Mouse (Mus musculus) midbrain, embryonic 16.5 days (tissue): ENCODE measurements around the gene Olfr374. TPM values are rescaled to one million over a fixed set of nuclear protein-coding genes. Genes with fewer than 3 reads are reported as not detected.

Experiments used
- ATAC-seq: fragments of 200-750 bp; cut with Nextera tagmentation; 2 replicates; pipeline ENCODE4 v1.8.0; 2017; ENCODE audit warnings: moderate TSS enrichment
- H3K27ac ChIP-seq: fragments of 300-500 bp; sonication (generic); 2 replicates; pipeline ENCODE4 v1.5.1; 2014; ENCODE audit warnings: mild to moderate bottlenecking, low read length, mixed read lengths
- H3K27me3 ChIP-seq: fragments of 300-500 bp; sonication (generic); 2 replicates; pipeline ENCODE4 v1.6.1; 2014; ENCODE audit warnings: low read depth, low read length, mixed read lengths; ENCODE audit not compliant: control insufficient read depth, insufficient read depth
- H3K36me3 ChIP-seq: fragments of 300-500 bp; sonication (generic); 2 replicates; pipeline ENCODE4 v1.6.1; 2014; ENCODE audit warnings: mild to moderate bottlenecking, low read length, moderate library complexity, mixed read lengths; ENCODE audit not compliant: control insufficient read depth, insufficient read depth
- H3K4me1 ChIP-seq: fragments of 300-500 bp; sonication (generic); 2 replicates; pipeline ENCODE4 v1.6.1; 2014; ENCODE audit warnings: mild to moderate bottlenecking, low read length, mixed read lengths; ENCODE audit not compliant: control insufficient read depth, insufficient read depth
- H3K4me2 ChIP-seq: fragments of 300-500 bp; sonication (generic); 2 replicates; pipeline ENCODE4 v1.6.1; 2014; ENCODE audit warnings: mild to moderate bottlenecking, low read length, mixed read lengths
- H3K4me3 ChIP-seq: fragments of 300-500 bp; sonication (generic); 2 replicates; pipeline ENCODE4 v1.5.1; 2014; ENCODE audit warnings: low read depth, mild to moderate bottlenecking, low read length, moderate library complexity, mixed read lengths
- H3K9ac ChIP-seq: fragments of 300-500 bp; sonication (generic); 2 replicates; pipeline ENCODE4 v1.6.1; 2014; ENCODE audit warnings: low read depth, low read length, mixed read lengths
- H3K9me3 ChIP-seq: fragments of 300-500 bp; sonication (generic); replicated peaks from 2 replicates; pipeline ENCODE4 v1.6.1; 2014; ENCODE audit warnings: mild to moderate bottlenecking, low read length, mixed read lengths; ENCODE audit not compliant: control insufficient read depth, poor library complexity, severe bottlenecking
- WGBS: fragments of 180-500 bp; shearing (Covaris S2); extraction: QIAGEN DNeasy Blood & Tissue Kit; methylation state at CpG from one replicate; pipeline ENCODE4 v1.1.7; 2014; 5-methylcytosine and 5-hydroxymethylcytosine counted together
- polyA plus RNA-seq: library from polyadenylated mRNA; unstranded; fragments of >200 nt; fragmentation: Nextera tagmentation; extraction: Ambion mirVana; gene quantifications from 2 replicates; pipeline ENCODE4 v1.2.1, GENCODE M21; 2015

The Olfr374 gene
- polyA plus RNA-seq, 1 experiment from 2014 or later: 0.04 TPM

DNA sequence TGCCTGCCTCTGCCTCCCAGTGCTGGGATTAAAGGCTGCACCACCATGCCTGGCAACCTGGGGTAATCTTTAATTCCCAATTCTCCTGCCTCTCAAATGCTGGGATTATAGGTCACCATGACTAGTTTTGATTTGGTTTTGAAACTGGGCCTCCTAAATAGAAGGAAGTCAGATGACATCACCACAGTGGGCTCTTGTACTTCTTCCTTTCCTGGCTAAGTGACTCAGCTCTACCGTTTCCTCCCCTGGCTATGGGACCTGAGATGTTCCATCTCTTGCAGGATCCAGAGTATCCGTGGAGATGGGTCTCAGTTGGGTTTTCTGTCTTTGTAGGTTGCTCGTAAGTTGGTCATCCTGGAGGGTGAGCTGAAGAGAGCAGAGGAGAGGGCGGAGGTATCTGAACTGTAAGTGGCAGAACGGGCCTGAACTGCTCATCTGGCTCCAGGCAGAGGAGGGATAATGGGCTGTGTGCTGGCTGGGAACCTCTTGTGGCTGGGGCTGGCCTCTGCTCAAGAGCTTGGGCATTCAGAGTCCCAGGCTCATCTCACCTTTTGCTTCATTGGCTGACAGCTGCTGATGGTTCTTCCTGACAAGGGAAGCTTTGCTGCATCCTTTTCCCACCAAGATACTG, 37.6 kb downstream of the Olfr374 start:
- Histone ChIP-seq H3K4me2 (no peak overlapping the region), H3K9me3 (no peaks in the 10 kb centered on the region), H3K27me3 (no peaks in the 10 kb centered on the region), H3K36me3 (peaks cover 23% of the 10 kb centered on the region), H3K9ac (no peak overlapping the region), H3K27ac (no peak overlapping the region), H3K4me3 (no peak overlapping the region), H3K4me1 (no peaks in the 10 kb centered on the region)
- WGBS: 95% methylated on average over 5 of the region's 5 CpGs
- no peak for ATAC-seq

DNA sequence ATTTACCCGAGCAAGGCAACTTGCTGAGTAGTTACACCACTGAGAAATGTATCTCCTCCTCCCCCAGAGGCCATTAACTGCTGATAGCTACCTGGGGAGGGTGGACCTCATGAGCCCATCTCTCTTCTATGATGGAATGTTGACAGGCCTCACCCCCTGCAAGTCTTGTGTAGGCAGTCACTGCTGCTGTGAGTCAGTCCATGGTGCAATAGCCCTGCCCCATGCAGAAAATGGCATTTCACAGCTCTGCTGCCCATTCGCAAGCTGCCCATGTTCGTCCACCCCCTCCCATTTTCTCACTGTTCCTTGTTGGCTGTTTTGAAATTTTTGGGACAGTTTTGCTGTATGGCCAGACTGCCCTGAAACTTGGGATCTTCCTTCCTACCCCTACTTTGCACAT, 38.7 kb downstream of the Olfr374 start:
- H3K27ac ChIP-seq: no peak overlapping the region
- no peak overlapping the region for H3K4me2 ChIP-seq
- H3K27me3 ChIP-seq: no peaks in the 10 kb centered on the region
- peaks cover 24% of the 10 kb centered on the region for H3K36me3 ChIP-seq
- 97% methylated on average over 3 of the region's 3 CpGs for WGBS
- H3K9me3 ChIP-seq: no peaks in the 10 kb centered on the region
- no peak overlapping the region for H3K9ac ChIP-seq
- no peak for ATAC-seq
- H3K4me3 ChIP-seq: no peak overlapping the region
- no peaks in the 10 kb centered on the region for H3K4me1 ChIP-seq

DNA sequence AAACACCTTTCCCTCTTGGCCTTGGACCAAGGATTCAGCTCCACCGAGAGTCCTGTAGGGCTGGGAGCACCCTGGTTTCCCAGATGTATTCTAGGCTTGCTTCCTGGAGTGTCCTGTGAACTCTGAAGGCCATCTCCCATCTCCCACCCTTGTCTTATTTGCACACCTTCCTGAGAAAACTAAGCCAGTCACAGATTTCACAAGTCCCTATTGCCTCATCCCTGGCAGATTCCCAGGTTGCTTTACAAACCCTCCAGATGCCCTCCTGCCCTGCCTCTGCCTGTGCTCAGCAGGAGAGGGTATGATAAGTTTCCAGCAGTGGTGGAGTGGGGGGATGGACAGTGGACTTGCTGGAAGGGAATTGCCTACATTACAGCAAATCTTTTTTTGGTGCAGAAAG, 39.2 kb downstream of the Olfr374 start:
- Histone ChIP-seq H3K9me3 (no peaks in the 10 kb centered on the region), H3K36me3 (peaks cover 24% of the 10 kb centered on the region), H3K27me3 (no peaks in the 10 kb centered on the region), H3K4me1 (no peaks in the 10 kb centered on the region), H3K4me3 (no peak overlapping the region), H3K9ac (no peak overlapping the region), H3K4me2 (no peak overlapping the region), H3K27ac (no peak overlapping the region)
- no peak for ATAC-seq
- 94% methylated on average over 1 of the region's 1 CpGs for WGBS

DNA sequence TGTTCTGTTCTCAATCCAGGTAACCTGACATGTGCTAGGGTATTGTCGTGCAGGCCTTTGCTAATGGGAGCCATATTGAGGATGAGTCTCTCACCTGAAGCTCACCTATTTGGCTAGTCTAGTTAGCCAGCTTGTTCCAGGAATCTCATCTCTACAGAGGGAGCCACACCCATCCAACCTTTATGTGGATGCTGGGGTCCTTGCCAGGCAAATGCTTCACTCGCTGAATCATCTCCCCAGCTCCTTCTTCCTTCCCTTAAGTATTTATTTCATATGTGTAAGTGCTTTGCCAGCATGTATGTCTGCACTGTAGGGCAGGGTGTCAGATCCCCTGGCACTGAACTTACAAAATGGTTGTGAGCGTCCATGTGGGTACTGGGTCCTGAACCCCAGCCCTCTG, 39.7 kb downstream of the Olfr374 start:
- H3K4me2 ChIP-seq: no peak overlapping the region
- H3K9ac ChIP-seq: no peak overlapping the region
- H3K4me3 ChIP-seq: no peak overlapping the region
- no peak for ATAC-seq
- 96% methylated on average over 3 of the region's 3 CpGs for WGBS
- peaks cover 21% of the 10 kb centered on the region for H3K36me3 ChIP-seq
- H3K9me3 ChIP-seq: no peaks in the 10 kb centered on the region
- no peak overlapping the region for H3K27ac ChIP-seq
- H3K27me3 ChIP-seq: no peaks in the 10 kb centered on the region
- H3K4me1 ChIP-seq: no peaks in the 10 kb centered on the region

DNA sequence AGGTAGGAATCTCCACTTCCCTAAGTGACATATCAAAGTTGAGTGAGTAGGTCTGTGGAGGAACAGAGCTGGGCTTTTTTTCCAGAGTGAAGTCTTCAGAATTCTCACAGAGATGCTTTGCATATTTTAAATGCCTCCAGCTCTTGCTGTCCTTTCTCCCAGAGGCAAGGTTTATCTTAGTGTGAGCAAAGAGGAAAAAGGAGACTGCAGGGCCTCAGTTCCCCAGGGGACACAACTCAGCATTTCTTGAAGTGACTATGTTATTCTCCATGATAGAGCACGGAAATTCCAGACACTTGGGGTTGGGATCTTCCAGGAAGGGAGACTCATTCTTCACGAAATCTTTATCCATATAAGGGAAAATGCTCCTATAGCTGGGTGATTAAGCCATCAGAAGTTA, 40.4 kb downstream of the Olfr374 start:
- ATAC-seq: no peak
- no peak overlapping the region for H3K9ac ChIP-seq
- no peak overlapping the region for H3K27ac ChIP-seq
- no peaks in the 10 kb centered on the region for H3K4me1 ChIP-seq
- H3K9me3 ChIP-seq: no peaks in the 10 kb centered on the region
- H3K4me2 ChIP-seq: no peak overlapping the region
- H3K36me3 ChIP-seq: peaks cover 20% of the 10 kb centered on the region
- H3K4me3 ChIP-seq: no peak overlapping the region
- H3K27me3 ChIP-seq: no peaks in the 10 kb centered on the region
- 89% methylated on average over 2 of the region's 2 CpGs for WGBS

DNA sequence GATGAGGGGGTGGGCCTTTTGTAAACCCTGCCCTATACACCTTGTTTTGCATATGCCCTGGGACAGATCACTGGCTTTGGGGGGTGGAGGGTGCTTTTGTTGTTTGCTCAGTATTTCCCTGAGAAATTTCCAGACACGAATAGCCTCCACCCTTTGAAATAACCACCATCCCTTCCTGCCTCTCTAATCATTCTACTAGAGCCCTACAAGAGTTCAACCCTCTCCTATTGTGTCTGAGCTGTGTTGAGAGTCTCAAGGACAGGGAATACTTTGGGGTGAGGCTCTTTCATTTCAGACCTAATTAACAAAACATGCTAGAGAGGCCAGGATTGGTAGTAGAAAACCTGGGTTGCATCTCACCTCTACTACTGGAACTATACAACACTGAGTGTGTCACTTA, 42.2 kb downstream of the Olfr374 start:
- Histone ChIP-seq H3K4me1 (no peaks in the 10 kb centered on the region), H3K4me2 (no peak overlapping the region), H3K9ac (no peak overlapping the region), H3K36me3 (peaks cover 24% of the 10 kb centered on the region), H3K27ac (no peak overlapping the region), H3K9me3 (no peaks in the 10 kb centered on the region), H3K27me3 (no peaks in the 10 kb centered on the region), H3K4me3 (no peak overlapping the region)
- ATAC-seq: no peak
- 81% methylated on average over 1 of the region's 1 CpGs for WGBS

DNA sequence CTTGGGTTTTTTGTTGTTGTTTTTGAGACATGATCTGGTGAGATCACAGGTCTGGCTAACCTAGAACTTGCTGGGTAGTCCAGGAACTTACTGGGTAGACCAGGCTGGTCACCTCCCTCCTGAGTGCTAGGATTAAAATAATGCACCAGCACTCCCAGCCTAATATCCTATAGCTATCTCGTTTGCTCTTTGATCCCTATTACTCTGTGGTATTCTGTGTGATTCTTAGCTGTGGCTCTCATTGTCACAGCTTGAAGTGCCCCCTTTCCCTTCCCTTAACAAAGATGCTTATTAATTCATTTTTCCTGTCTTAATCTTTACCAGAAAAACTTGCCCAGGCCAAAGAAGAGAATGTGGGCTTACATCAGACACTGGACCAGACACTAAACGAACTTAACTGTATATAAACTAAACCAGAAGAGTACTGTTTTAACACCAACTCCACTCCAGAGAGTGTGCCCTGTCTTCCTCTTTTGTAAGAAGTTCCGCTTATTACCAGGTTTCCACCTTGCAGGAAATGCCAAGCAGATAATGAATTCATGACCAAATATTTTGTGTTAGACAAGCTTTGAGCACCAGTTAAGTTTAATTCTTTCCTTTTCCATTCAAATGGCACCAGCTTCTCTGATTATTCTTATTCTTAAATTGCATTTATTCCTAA, 44.7 kb downstream of the Olfr374 start:
- H3K9ac ChIP-seq: no peak overlapping the region
- no peak overlapping the region for H3K4me2 ChIP-seq
- no peak overlapping the region for H3K27ac ChIP-seq
- H3K9me3 ChIP-seq: no peaks in the 10 kb centered on the region
- peaks cover 17% of the 10 kb centered on the region for H3K36me3 ChIP-seq
- H3K4me3 ChIP-seq: no peak overlapping the region
- ATAC-seq: no peak
- H3K4me1 ChIP-seq: no peaks in the 10 kb centered on the region
- H3K27me3 ChIP-seq: no peaks in the 10 kb centered on the region
- WGBS: 83% methylated on average over 3 of the region's 3 CpGs

DNA sequence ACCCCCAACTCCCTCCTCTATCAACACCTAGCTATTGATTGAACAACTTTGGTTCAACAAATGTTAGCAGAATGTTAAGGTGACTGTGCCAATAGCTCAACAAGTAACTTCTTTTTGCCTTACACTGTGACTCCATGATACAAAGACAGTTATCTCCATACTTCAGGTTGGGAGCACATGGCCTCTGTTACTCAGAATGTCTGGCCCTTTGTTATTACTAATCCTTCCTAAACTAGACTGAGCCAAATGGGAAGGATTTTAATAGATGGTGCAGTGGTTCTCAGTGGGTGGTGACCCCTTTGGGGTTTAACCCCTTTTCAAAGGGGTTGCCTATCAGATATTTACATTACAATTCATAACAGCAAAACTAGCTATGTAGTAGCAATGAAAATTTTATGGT, 46.5 kb downstream of the Olfr374 start:
- Histone ChIP-seq H3K4me2 (no peak overlapping the region), H3K36me3 (peaks cover 10% of the 10 kb centered on the region; the same call in 1 of the 2 replicates), H3K4me1 (no peaks in the 10 kb centered on the region), H3K4me3 (no peak overlapping the region), H3K9ac (no peak overlapping the region), H3K27ac (no peak overlapping the region), H3K27me3 (no peaks in the 10 kb centered on the region), H3K9me3 (no peaks in the 10 kb centered on the region)
- ATAC-seq: no peak

DNA sequence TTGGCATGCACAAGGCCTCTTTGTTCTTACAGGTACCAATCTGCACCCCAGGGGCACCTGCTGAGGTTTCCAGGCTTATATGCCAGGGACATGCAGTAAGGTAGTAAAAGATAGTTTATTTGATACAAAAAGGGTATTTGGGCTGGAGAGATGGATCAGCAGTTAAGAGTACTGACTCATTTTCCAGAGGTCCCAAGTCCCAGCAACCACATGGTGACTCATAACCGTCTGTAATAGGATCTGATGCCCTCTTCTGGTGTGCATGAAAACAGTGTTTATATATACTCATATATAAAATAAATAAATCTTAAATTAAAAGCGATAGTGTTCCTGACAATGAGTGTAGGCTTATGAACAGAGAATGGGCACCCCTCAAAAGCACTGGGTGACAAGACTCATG, 51.3 kb downstream of the Olfr374 start:
- H3K4me2 ChIP-seq: no peak overlapping the region
- H3K4me3 ChIP-seq: no peak overlapping the region
- H3K4me1 ChIP-seq: peaks cover 22% of the 10 kb centered on the region
- no peak for ATAC-seq
- peaks cover 7% of the 10 kb centered on the region; the same call in 1 of the 2 replicates for H3K36me3 ChIP-seq
- no peak overlapping the region for H3K9ac ChIP-seq
- 89% methylated on average over 2 of the region's 2 CpGs for WGBS
- no peaks in the 10 kb centered on the region for H3K9me3 ChIP-seq
- H3K27me3 ChIP-seq: no peaks in the 10 kb centered on the region
- H3K27ac ChIP-seq: no peak overlapping the region
